Mouse (Mus musculus): Measurements from ENCODE around the gene Cdkl3. TPM values are rescaled to one million over a fixed set of nuclear protein-coding genes. Genes with fewer than 3 reads are reported as not detected.

Gene Cdkl3
- polyA plus RNA-seq, 1 experiment, result 13.1 TPM

DNA sequence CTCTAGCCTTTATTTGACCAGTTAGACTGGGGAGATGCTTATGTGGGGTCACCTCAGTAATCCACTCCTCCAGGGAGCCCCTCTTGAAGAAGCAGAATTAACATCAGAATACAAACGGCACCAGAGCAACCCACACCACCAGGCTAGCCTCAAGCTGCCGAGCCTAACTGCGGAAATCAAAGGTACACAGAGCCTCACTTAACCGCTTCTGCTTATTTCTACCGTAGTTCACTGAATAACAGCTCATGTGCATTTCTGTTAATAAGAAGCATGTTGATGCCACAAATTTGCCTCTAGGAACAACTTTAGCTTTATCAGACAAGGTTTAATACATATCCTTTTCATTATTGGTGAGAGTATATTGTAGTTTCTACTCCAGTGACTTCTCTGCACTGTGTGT is 61.8 kb downstream of the Cdkl3 start:
- H3K27ac ChIP-seq (ENCODE audit: insufficient read depth, low read length), result no peak overlapping the region
- H3K4me1 ChIP-seq (ENCODE audit: control insufficient read depth, insufficient read depth, low read length), result no peaks in the 10 kb centered on the region
- TF ChIP-seq CTCF (IDR thresholded peaks at IDR 0.05; ENCODE audit: extremely low read depth, insufficient read depth, low read length) (no peak), POLR2A (IDR thresholded peaks at IDR 0.05; ENCODE audit: extremely low read depth, insufficient read depth, low read length) (no peak)
- no peak overlapping the region for H3K4me3 ChIP-seq (ENCODE audit: insufficient read depth, low read length)

- Histone ChIP-seq H3K4me1 (ENCODE audit: control insufficient read depth, insufficient read depth, low read length) (0 out of 2 replicates have a peak, but pooled peaks cover 2% of the 10 kb centered on the region), H3K27ac (ENCODE audit: insufficient read depth, low read length) (no peak overlapping the region), H3K4me3 (ENCODE audit: insufficient read depth, low read length) (no peak overlapping the region)
- TF ChIP-seq CTCF (IDR thresholded peaks at IDR 0.05; ENCODE audit: extremely low read depth, insufficient read depth, low read length) (no peak), POLR2A (IDR thresholded peaks at IDR 0.05; ENCODE audit: extremely low read depth, insufficient read depth, low read length) (no peak)
Measured at GRCm38 (mm10) chr11:52071768-52072167, 67.7 kb downstream of the Cdkl3 start.

DNA sequence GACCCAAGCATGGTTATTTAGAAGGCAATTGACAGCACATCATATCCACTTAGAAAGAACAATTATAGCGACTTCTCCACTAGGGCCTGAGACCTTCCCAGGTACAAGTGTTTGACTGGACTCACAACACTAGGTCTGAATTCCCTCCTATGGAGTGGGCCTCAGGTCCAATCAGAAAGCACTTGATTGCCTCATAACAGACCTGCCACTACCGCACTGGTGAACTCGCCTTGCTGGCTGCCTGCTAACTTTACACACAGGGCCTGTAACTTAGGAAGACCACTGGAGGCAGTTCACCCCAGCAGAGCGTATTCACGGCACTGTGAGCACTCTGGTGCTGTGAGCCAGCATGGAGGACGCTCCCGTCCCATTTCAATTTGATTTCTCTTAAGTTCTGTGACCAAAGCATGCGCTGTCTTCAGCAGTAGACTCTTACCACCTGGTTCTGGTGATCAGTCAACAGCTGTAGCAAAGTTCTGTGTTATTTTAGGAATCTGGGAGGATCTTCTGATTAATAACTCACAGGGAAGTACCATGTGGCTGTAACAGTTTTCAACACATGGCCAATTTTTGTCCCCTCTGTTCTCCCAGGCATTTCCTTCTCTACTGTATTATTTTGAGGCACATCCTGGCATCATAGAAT is 69.6 kb downstream of the Cdkl3 start:
- Histone ChIP-seq H3K4me1 (ENCODE audit: control insufficient read depth, insufficient read depth, low read length) (0 out of 2 replicates have a peak, but pooled peaks cover 2% of the 10 kb centered on the region), H3K4me3 (ENCODE audit: insufficient read depth, low read length) (no peak overlapping the region), H3K27ac (ENCODE audit: insufficient read depth, low read length) (no peak overlapping the region)
- TF ChIP-seq CTCF (IDR thresholded peaks at IDR 0.05; ENCODE audit: extremely low read depth, insufficient read depth, low read length), result no peak
- no peak for TF ChIP-seq POLR2A (IDR thresholded peaks at IDR 0.05; ENCODE audit: extremely low read depth, insufficient read depth, low read length)

DNA sequence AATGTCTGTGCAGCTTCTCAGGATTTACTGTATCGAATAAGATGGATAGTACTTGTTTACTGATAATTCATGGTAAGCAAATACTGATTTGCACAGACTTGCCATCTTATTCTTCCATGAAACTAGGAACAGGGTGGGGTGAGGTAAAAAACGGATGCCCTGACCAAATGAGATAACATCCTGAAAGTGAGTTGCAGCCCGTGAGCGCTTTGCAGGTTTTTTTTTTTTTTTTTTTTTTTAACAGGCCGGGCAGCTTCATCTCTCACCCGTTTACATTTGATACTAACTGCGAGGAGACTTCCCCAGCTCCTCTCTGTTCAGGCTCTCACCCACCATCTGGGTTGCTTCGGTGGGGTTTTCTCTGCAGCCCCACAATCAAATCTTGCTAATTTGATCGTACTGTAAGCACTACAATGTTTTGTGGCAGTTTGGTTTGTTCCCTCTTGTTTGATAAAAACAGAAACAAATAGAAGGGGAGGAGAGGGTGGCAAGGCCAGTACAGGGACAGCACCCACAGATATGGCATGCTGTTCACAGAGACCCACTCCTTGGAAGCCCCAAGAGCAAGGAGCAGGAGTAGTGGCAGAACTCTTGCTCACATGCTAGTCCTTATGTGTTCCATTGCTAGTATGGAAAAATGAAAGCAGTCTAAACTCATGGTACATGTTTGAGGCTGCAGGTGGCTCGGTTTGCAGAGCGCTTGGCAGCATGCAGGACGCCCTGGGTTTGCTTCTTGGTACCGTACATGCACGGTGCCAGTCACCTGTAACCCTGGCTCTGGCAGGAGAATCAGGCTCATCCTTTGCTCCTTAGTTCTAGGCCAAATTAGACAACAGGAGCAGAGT is 70.8 kb downstream of the Cdkl3 start:
- TF ChIP-seq POLR2A (IDR thresholded peaks at IDR 0.05; ENCODE audit: extremely low read depth, insufficient read depth, low read length) (no peak), CTCF (IDR thresholded peaks at IDR 0.05; ENCODE audit: extremely low read depth, insufficient read depth, low read length) (no peak)
- 0 out of 2 replicates have a peak, but pooled peaks cover 2% of the 10 kb centered on the region for H3K4me1 ChIP-seq (ENCODE audit: control insufficient read depth, insufficient read depth, low read length)
- no peak overlapping the region for H3K27ac ChIP-seq (ENCODE audit: insufficient read depth, low read length)
- no peak overlapping the region for H3K4me3 ChIP-seq (ENCODE audit: insufficient read depth, low read length)

- Histone ChIP-seq H3K27ac (ENCODE audit: insufficient read depth, low read length) (no peak overlapping the region), H3K4me1 (ENCODE audit: control insufficient read depth, insufficient read depth, low read length) (0 out of 2 replicates have a peak, but pooled peaks cover 2% of the 10 kb centered on the region), H3K4me3 (ENCODE audit: insufficient read depth, low read length) (no peak overlapping the region)
- TF ChIP-seq CTCF (IDR thresholded peaks at IDR 0.05; ENCODE audit: extremely low read depth, insufficient read depth, low read length) (no peak), POLR2A (IDR thresholded peaks at IDR 0.05; ENCODE audit: extremely low read depth, insufficient read depth, low read length) (no peak)
Measured at GRCm38 (mm10) chr11:52075794-52076633, 72.0 kb downstream of the Cdkl3 start.

- H3K4me1 ChIP-seq (ENCODE audit: control insufficient read depth, insufficient read depth, low read length), result 0 out of 2 replicates have a peak, but pooled peaks cover 2% of the 10 kb centered on the region
- no peak overlapping the region for H3K4me3 ChIP-seq (ENCODE audit: insufficient read depth, low read length)
- H3K27ac ChIP-seq (ENCODE audit: insufficient read depth, low read length), result no peak overlapping the region
- TF ChIP-seq POLR2A (IDR thresholded peaks at IDR 0.05; ENCODE audit: extremely low read depth, insufficient read depth, low read length) (no peak), CTCF (IDR thresholded peaks at IDR 0.05; ENCODE audit: extremely low read depth, insufficient read depth, low read length) (no peak)
Measured at GRCm38 (mm10) chr11:52076742-52077352, 72.8 kb downstream of the Cdkl3 start.

DNA sequence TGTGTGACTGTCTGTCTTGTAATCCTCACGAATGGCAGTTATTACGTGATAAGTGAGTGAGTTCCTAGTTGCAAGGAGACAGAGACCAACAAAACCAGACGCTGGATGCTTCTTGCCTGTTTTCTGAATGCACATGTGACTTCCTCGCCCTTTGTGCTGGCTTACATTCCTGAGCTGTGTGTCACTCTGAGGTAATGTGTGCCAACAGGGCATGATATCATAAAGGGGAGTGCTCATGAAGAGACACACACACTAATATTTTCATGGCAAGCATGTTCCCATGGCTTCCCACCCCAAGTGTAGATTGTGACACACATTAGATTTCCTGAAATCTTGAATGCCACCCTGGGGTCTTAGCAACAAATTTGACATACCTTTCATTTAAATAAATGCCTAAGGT is 73.9 kb downstream of the Cdkl3 start:
- no peak overlapping the region for H3K27ac ChIP-seq (ENCODE audit: insufficient read depth, low read length)
- 0 out of 2 replicates have a peak, but pooled peaks cover 2% of the 10 kb centered on the region for H3K4me1 ChIP-seq (ENCODE audit: control insufficient read depth, insufficient read depth, low read length)
- TF ChIP-seq POLR2A (IDR thresholded peaks at IDR 0.05; ENCODE audit: extremely low read depth, insufficient read depth, low read length), result no peak
- TF ChIP-seq CTCF (IDR thresholded peaks at IDR 0.05; ENCODE audit: extremely low read depth, insufficient read depth, low read length), result no peak
- no peak overlapping the region for H3K4me3 ChIP-seq (ENCODE audit: insufficient read depth, low read length)

- no peak for TF ChIP-seq POLR2A (IDR thresholded peaks at IDR 0.05; ENCODE audit: extremely low read depth, insufficient read depth, low read length)
- TF ChIP-seq CTCF (IDR thresholded peaks at IDR 0.05; ENCODE audit: extremely low read depth, insufficient read depth, low read length), result no peak
Measured at GRCm38 (mm10) chr11:52079978-52080377, 76.0 kb downstream of the Cdkl3 start.

GRCm38 (mm10) chr11:52080656-52081055 is 76.6 kb downstream of the Cdkl3 start:
- Histone ChIP-seq H3K27ac (ENCODE audit: insufficient read depth, low read length) (no peak overlapping the region), H3K4me3 (ENCODE audit: insufficient read depth, low read length) (no peak overlapping the region), H3K4me1 (ENCODE audit: control insufficient read depth, insufficient read depth, low read length) (0 out of 2 replicates have a peak, but pooled peaks cover 2% of the 10 kb centered on the region)
- TF ChIP-seq POLR2A (IDR thresholded peaks at IDR 0.05; ENCODE audit: extremely low read depth, insufficient read depth, low read length), result no peak
- TF ChIP-seq CTCF (IDR thresholded peaks at IDR 0.05; ENCODE audit: extremely low read depth, insufficient read depth, low read length), result no peak

More at GRCm38 (mm10) chr11:52079978-52080377, 76.0 kb downstream of the Cdkl3 start:
- no peak overlapping the region for H3K4me3 ChIP-seq (ENCODE audit: insufficient read depth, low read length)
- H3K27ac ChIP-seq (ENCODE audit: insufficient read depth, low read length), result no peak overlapping the region
- H3K4me1 ChIP-seq (ENCODE audit: control insufficient read depth, insufficient read depth, low read length), result 0 out of 2 replicates have a peak, but pooled peaks cover 2% of the 10 kb centered on the region

All from cortical plate, adult 2 months (tissue).